Mouse (Mus musculus) heart, postnatal 36 days (tissue): ENCODE results near the gene Eci1. TPM values are rescaled to one million over a fixed set of nuclear protein-coding genes. Genes with fewer than 3 reads are reported as not detected.
"Not testable (repeated sequence)": the region's sequence is repeated elsewhere in the genome, so short reads cannot be mapped to it uniquely, and the experiment has no call there.

Source experiments
- DNase-seq, 2 experiments: peaks; one replicate each; pipeline ENCODE4 v3.0.0; 2021 to 2022
- intact Hi-C: fragments of 180-260 bp; cut with DNase I; formaldehyde crosslinking; loops from one replicate; pipeline ENCODE4 v1.15.1; 2025
- total RNA-seq, 2 experiments: library from RNA; stranded (reverse); gene quantifications; 2 replicates each; pipeline ENCODE4 v1.2.3; 2021

The Eci1 gene
- total RNA-seq, 2 experiments from 2014 or later: 511 to 548 TPM

DNA sequence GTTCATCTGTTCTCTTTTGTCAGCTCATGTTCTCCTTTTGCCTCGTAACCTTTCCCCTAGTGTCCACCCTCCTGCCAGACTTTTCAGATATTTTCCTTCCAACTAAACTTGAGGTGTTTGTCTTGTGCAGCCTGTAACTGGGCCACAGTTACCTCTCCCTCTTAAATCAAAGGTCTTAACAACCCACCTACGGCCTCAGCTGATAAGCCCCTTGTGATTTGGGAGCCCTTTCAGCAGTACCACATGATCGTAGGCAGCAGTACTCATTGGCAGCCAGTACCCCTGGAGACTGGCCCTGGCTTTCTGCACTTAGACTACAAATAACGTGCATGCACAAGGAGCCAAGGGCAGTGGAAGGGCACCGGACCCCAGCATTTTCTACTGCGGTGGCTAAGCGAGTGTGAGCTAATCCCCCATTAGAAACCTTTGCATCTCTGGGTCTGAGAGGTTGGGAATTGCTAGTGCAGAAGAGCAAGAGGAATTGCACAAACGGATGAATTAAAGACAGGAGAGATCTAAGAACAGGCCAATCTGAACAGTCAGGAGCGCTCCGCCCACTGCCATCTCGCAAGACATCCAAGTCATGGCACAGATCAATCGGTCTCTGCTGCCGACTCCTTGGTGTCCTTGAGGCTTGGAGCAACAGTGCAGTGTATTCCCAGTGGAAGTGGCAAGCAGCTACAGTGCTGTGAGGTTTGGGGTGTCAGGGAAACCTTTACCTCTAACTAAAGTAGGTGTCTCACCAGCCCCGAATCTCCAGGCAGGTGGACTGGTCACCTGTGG is 3.0 kb downstream of the Eci1 start:
- intact Hi-C loops: no loop called here
- peak; percentile 29 to 61 for DNase-seq

DNA sequence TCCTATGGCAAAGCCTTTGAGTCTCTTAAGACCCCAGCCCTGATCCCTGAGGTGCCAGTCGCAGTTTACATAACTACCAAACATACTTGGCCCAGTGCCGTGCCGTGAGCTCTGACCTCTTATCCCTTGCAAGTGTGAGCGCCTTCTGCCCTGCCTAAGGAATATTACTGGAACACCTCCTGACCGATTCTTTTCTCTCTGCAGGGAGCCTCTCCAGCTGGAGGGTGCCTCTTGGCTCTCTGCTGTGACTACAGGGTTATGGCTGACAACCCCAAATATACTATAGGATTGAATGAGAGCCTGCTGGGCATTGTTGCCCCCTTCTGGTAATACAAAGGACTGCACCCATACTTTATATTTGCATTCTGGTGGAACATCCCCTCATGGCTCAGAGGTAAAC is 10.6 kb downstream of the Eci1 start:
- intact Hi-C loops: loop anchor here (5.0 kb wide), 1 partner anchor 265 kb away; no protein-coding TSS in a partner anchor
- DNase-seq: no peak

DNA sequence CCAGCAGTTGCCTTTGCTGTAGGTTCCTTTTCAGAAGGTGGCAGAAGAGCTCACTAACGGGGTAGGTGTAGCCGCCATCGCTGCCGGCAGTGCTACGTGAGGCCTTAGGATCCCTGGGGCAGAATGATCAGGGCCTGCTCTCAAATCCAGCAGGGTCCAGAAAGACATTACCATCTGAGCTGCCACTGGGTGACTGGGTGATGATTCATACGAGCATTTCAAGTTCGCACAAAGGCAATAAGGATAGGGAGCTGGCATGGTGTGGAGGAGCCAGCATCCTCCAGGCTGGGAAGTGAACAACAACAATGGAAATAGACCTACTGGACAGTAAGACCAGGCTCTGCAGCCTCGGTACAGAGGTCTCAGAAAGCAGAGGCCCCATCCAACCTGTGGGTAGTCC is 13.9 kb downstream of the Eci1 start:
- no peak for DNase-seq
- intact Hi-C loops: no loop called here

DNA sequence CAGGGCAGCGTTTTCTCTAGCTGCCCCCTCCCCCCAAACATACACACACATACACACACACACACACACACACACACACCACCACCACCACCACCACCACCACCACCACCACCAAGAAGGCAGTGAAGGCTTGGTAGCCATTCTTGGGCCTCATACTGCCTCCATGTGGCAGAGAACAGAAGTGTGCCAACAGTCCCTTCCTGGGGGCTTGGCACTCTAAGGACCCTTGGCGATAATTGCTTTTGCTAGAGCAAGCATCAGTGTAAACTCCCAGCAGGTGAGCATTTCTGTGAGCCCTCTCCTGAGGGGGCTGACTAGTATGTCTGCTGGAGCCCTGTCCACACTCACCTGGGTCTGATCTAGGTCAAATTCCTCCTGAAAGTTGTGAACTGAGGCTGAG is 14.7 kb downstream of the Eci1 start:
- no peak for DNase-seq
- intact Hi-C loops: no loop called here

DNA sequence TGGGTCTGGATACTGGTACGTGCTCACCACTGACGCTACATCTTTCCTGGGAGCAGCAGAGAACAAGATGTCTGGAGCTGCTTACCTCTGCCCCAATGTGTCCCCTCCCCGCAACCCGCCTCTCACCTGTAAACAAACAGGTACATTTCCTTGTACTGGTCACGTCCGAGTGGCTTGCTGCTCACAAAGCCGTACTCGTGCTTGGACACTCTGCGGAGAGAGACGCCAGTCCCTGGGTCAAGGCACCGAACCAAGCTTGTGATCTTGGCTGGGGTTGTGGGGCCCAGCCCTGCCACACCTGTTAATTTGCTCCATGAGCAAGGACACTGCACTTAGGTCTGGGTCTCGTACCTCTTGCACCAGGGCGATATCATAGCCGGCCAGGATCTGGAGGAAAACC is 15.7 kb downstream of the Eci1 start:
- intact Hi-C loops: no loop called here
- no peak for DNase-seq

DNA sequence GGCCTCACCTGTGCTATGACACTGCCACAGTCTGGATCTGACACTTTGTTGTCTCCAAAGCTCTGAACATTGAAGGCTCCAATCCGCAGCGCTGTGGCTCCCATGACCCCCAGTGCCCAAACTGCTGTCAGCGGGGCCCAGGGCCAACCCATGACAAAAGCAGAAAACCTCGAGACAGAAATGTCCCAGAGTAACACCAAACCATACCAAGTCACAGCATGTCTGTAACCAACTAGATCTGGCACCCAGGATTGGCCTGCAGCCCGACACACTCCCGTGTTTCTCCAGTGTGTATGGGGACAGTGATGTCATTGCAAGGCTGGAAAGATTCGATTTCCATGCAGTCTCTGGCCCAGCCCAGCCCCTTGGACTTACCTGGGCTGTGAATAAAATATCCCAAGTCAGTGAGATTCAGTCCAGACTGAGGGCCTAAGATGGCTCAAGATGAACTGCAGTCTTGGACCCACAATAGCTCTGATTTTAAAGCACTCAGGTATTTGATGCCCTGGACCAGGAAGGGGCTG is 16.3 kb downstream of the Eci1 start, which contains the start of gene Dnase1l2:
TSS of gene Dnase1l2 (minus strand) at position 474 of the 524 bp plus-strand sequence.
- intact Hi-C loops: no loop called here
- DNase-seq: no peak

DNA sequence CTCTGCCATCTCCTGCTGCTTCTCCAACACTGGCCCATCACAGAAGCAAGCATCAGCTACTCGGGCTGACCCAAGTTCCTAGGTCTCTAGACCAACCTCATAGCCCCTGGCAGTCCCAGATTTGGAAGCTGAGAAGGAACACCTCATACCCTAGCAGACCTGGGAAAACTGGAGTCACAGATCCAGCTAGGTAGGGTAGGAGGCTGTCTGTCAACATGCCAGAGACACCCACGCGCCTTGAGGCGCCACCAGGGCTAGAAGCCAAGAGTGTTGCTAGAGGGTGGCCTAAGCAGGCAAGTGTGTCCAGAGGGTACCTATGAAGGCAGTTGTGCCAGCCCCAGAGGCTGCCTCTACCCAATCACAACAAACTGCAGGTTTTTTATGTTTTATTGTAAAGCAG is 17.0 kb downstream of the Eci1 start:
- DNase-seq: no peak
- intact Hi-C loops: no loop called here

DNA sequence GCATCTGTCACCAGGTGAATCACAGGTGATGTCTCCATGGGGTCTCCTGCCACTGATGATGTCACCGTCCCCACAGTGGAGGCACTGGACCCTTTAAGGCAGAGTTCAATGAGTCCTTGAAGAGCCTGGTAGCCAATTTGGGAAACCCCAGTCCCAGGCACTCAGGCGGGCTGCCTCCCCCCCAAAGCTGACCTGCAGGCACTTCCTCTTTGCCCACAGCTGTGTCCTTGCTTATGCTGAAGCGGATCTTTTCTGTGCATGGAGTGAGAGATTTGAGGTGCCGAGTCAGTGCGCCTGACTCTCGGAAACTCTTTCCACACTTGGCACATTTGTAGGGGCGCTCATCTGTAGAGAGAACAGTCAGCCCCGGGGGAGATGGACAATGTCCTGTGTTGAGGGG is 20.1 kb downstream of the Eci1 start:
- intact Hi-C loops: no loop called here
- no peak for DNase-seq

DNA sequence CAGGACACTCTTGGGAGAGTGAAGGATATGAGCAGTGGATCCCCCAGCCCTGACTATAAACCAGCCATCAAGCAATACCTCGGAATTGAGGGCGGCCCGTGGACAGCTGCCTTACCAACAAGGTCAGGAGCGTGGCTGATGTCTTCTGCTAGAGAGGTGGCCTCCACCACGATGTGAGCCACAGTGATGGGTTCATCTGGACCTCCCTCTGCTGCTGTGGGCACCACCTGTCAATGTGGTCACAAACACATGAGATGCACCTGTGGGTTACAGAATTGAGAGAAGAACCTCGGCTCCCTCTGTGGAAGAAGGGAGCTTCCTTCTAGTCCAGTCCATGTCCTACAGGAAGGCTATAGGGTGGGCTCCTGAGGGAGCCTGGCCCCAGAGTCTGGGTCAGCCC is 23.1 kb downstream of the Eci1 start:
- intact Hi-C loops: no loop called here
- no peak for DNase-seq

DNA sequence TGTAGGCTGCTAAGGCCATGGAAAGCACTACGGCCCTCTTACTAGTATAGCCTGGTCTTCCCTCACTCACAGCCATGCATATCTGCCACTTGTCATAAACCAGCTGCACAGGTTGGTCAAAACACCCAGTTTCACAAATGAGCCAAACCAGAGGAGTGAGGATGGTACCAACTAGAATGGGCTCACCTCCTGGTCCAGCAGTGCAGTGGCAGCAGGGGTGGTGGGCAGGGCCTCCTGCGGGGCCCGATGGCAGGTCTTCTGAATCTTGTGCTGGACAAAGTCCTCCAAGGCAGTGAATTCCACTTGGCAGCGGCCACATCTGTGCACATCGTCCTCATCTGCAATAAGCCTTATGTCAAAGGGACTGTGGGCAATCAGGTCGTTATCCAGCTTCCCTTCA is 24.8 kb downstream of the Eci1 start:
- intact Hi-C loops: no loop called here

DNA sequence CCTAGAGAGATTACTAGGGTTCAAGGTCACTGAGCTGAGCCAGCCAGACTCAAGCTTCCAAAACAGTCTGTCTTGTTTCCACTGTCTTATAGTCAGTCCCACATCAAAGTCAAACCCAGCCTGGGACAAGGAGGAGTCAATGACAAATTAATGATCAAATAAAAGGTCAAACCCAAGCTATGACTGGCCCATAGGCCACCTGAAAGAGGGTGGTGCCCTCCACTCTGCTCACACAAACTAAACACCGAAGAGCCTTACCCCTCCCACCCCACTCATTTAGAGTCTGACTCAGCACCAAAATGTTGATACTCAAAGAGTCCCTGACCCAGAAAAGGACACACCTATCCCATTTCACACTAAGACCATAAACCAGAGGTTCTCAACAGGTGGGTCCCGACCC is 26.9 kb downstream of the Eci1 start:
- no peak for DNase-seq
- intact Hi-C loops: no loop called here

More for the DNA sequence above, 24.8 kb downstream of the Eci1 start:
- DNase-seq: no peak

DNA sequence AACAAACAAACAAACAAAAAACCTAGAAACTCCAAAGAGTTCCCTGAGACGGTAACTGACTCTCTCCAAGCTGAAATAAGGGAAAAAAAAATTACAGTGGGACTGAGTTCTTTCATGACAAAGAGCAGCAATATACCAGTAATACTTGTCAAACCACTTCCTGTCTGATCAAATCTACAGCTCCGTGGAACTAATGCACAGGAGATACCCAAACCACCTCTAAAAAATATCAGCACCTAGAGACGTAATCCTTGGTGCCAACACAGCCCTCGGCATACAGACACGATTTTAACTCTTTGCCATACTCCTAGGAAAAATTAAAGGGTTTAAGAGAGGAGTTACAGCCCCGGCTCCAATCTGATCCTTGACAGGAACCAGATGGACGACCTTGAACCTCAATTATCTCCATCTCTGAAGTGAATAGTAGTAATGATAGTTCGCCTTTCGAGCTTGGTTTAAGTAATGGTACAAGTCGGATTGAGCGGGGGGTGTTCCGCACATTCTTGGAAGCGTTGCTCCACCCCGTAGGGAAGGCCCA is 27.8 kb downstream of the Eci1 start:
- intact Hi-C loops: no loop called here
- no peak for DNase-seq

DNA sequence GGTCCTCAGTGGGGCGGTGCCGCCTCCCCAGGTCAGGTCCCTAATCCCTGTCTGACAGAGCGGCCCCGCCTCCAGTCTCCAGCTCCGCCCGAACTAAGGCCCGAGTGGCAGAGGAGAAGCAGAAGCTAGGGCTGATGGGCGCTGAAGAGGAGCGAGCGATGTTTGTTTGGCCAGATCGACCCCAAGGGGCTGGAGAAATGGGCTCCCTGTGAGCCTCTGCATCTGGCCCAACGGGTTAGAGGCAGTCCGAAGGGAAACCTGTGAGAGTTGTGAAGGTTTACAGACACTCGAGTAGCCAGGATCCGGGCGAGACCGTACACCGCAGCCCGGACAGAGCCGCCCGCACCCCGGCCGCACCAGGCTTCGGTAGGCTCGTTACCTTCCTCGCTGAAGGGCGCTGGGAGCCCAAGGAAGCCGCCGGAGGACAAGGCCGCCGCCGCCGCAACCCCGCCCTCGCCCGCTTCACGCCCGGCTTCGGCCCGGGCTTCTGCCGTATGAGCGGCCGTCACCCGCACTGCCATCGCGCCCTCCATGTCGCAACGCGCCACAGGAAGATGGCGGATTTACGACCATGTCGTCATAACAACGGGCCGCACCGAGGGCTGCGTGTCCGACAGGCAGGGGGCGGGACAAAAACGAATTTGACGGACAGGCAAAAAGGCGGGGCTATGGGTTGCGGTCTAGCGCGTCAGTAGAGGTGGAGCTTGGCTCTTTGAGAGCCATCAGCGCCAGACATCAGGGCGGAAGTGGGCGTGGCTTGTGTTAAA is 28.5 kb downstream of the Eci1 start:
- peak; percentile 99 for DNase-seq
- intact Hi-C loops: no loop called here

DNA sequence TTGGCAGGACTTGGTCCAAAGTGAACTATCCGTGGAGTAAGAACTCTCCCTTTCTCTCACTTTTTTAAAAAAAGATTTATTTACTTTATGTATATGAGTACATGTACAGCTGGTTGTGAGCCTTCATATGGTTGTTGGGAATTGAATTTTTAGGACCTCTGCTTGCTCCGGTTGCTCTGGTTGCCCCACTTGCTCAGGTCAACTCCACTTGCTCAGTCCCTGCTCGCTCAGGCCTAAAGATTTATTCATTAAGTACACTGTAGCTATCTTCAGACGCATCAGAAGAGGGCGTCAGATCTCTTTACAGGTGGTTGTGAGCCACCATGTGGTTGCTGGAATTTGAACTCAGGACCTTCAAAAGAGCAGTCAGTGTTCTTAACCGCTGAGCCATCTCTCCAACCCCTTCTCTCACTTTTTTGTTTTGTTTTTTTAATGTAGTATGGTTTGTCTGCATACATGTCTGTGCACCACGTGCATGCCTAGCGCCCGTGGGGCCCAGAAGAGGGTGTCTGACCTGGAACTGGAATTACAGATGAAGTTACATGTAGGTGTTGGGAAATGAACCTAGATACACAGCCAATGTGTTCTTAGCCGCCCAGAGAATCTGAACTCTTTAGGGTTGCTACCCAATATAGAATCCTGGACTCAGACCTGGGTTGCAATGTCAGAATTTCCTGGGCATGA is 29.2 kb downstream of the Eci1 start:
- intact Hi-C loops, DNase-seq: not testable (repeated sequence)

DNA sequence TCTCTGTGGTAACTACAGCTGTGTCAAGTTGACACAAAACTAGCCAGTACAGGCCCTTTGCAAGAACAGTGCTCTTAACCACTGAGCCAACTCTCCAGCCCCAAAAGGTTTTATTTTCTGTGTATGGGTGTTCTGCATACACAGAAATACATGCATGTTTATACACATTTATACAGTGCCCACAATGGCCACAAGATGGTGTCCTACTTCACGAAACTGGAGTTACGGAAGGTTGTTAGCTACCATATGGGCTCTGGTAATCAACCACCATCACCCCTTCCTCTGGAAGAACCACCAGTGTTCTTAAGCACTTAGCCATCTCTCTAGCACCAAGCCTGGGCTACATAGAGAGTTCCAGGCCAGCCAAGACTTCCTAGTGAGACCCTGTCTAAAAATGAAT is 35.1 kb downstream of the Eci1 start:
- intact Hi-C loops: no loop called here
- DNase-seq: no peak

DNA sequence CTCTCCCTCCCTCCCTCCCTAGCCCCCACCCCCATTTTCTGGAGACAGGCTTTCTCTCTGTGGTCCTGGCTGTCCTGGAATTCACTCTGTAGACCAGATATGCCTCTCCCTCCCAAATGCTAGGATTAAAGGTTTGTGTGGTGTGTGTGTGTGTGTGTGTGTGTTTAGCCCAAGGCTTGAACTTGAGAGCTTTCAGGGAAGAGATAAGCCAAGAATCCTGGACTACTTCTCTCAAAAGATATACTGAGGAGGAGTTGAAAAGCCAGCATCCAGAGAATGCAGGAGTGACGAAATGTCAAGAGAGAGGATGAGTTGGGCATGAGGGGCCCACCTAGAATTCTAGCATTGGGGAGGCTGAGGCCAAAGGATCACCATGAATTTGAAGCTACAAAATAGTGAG is 36.5 kb downstream of the Eci1 start:
- intact Hi-C loops: no loop called here
- DNase-seq: no peak

DNA sequence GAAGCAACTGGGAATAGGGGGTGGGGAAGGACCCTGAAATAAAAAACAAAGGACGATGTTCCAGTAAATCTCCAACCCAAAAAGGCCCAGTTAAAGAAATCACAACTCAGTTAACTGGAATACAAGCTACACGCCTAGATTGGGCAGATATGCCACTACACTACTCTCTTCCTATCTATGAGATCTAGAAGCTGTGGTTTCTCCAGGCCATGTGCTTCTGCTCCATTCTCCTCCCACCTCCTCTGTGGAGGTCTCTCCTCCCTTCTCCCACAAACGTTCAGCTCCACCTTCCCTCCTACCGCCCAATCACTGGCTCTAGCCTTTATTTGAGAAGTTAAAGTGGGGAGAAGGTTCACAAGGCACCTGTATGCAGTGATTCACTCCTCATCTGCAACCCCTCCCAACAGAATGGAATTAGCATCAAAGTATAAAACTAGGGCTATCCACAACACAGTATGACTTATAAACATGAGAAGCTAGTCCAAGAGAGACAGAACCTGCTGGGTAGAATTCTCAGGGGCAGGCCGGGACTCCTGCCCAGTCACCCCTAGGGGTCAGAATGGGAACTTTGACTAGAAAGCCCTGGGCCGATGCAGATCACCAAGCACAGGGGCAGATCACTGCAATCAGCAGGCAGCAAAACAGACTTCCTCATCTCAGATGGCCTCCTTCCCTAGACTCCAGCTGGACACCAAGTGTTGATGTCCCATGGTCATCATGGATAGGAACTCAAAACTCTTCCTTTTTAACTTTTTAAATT is 37.1 kb downstream of the Eci1 start:
- intact Hi-C loops: no loop called here
- DNase-seq: no peak

DNA sequence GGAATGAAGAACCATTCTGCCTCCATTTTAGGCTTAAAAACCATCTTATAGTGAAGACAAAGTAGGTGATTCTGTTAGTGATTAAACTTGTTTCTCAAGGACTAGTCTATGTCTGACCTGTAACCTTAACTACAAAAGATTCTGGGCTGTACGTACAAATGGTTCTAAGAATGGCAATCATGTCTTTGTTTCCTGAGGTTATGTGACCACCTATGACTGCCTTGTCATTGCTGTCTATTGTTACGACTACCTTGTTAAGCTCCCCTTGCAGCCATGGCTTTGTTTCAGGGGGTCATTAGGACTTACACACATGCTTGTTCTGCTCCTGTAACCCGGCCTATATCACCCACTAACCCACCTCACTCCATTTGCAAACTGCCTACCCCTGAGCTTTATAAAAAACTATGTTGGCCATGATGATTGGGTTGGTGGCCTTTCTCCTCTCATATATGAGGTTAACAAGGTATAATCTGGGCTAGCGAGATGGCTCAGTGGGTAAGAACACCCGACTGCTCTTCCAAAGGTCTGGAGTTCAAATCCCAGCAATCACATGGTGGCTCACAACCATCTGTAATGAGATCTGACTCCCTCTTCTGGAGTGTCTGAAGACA is 42.3 kb downstream of the Eci1 start:
- intact Hi-C loops: no loop called here
- DNase-seq: no peak

DNA sequence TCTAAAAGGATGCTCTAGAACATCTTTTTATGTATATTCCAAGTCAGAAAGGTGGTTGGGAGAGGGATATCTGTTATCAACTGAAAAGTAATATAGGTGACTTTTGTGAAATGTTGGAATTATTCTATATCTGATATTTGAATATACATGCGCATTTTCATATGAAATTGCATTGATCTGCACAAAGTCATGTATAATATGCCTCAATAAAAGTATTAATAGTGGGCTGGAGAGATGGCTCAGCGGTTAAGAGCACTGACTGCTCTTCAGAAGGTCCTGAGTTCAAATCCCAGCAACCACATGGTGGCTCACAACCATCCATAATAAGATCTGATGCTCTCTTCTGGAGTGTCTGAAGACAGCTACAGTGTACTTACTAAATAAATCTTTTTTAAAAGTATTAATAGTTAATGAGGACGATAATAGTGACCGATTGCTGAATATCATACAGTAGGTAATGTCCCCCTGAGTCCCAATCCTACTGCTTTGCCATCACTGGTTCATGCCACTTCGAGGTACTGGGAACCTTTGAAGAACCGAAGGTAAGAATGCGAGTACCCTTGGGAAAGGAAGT is 43.0 kb downstream of the Eci1 start:
- no peak for DNase-seq
- intact Hi-C loops: no loop called here
